ENCODE assay signal across 16 mouse cellular contexts in genomic region chr7:78542468-78542867, GRCm38 (mm10).
DNase-seq lines count a peak whose midpoint lies in the region; ATAC-seq and TF ChIP-seq lines count a peak whose summit lies in the region.
"Had no signal": no experiment of that assay in that cellular context is flagged by ENCODE, and none has a peak within 500 bp of the region (broad histone marks: within the 10 kb centered on the region; RNA-seq: fewer than 3 reads in every experiment).

No protein-coding gene starts in this region.

- no peaks in the 10 kb centered on the region for H3K36me3 ChIP-seq in hindbrain, embryonic 14.5 days (replicated peaks; ENCODE audit: control insufficient read depth, insufficient read depth)
- no peaks in the 10 kb centered on the region for H3K36me3 ChIP-seq in hindbrain, embryonic 13.5 days
- H3K36me3 ChIP-seq in stomach, embryonic 14.5 days (ENCODE audit: control insufficient read depth, insufficient read depth, low read length) = no peaks in the 10 kb centered on the region
- no peaks in the 10 kb centered on the region for H3K36me3 ChIP-seq in stomach, postnatal 0 days (ENCODE audit: control insufficient read depth, insufficient read depth, low read length)
- H3K36me3 ChIP-seq in kidney, embryonic 15.5 days = no peaks in the 10 kb centered on the region
- H3K36me3 ChIP-seq: heart, embryonic 12.5 days; intestine, embryonic 15.5 days; limb, embryonic 10.5 days had no signal

- TF ChIP-seq CTCF in cerebellum, adult 2 months (IDR thresholded peaks at IDR 0.05; ENCODE audit: borderline replicate concordance, insufficient read depth, low read depth, low read length) = no peak
- TF ChIP-seq CTCF in stomach, postnatal 0 days (IDR thresholded peaks at IDR 0.05; ENCODE audit: low read depth) = no peak

- ATAC-seq in hindbrain, embryonic 14.5 days (ENCODE audit: low FRiP score) = 0 out of 2 replicates have a peak, but pooled peaks have one; percentile 10
- ATAC-seq in hindbrain, embryonic 13.5 days (ENCODE audit: low FRiP score) = no peak
- ATAC-seq in stomach, embryonic 14.5 days (ENCODE audit: insufficient number of reproducible peaks, insufficient read depth, low FRiP score, low read depth) = peak; percentile 23; the same call in 1 of the 2 replicates
- no peak for ATAC-seq in stomach, postnatal 0 days (ENCODE audit: low FRiP score, low TSS enrichment)
- ATAC-seq in kidney, embryonic 15.5 days (replicated peaks; ENCODE audit: low FRiP score) = no peak
- ATAC-seq: intestine, embryonic 15.5 days had no signal

- peak in 1 of 2 experiments; percentile 64 for DNase-seq in cerebellum, adult 2 months
- no peak for DNase-seq in cerebellum, postnatal 4 days (ENCODE audit: low spot score in 2 of 2)
- no peak for DNase-seq in hindbrain, embryonic 14.5 days (ENCODE audit: low spot score)
- DNase-seq in stomach, postnatal 0 days (ENCODE audit: low spot score) = no peak
- no peak for DNase-seq in natural killer cell, adult 2 months (ENCODE audit: low spot score in 2 of 2)
- DNase-seq: adrenal gland, adult 2 months; lung, adult 2 months; thymus, adult 18-20 months had no signal

- TF ChIP-seq EP300 in stomach, postnatal 0 days (optimal IDR thresholded peaks at IDR 0.05) = no peak

- H3K4me2 ChIP-seq in hindbrain, embryonic 14.5 days (replicated peaks) = no peak overlapping the region
- no peak overlapping the region for H3K4me2 ChIP-seq in hindbrain, embryonic 13.5 days
- H3K4me2 ChIP-seq in stomach, embryonic 14.5 days (replicated peaks; ENCODE audit: low read depth, low read length) = no peak overlapping the region
- H3K4me2 ChIP-seq in stomach, postnatal 0 days (replicated peaks; ENCODE audit: low read depth) = no peak overlapping the region
- no peak overlapping the region for H3K4me2 ChIP-seq in kidney, embryonic 15.5 days
- H3K4me2 ChIP-seq: heart, embryonic 12.5 days; intestine, embryonic 15.5 days; liver, embryonic 11.5 days had no signal

- no peaks in the 10 kb centered on the region for H3K9me3 ChIP-seq in hindbrain, embryonic 14.5 days (ENCODE audit: control insufficient read depth, low read length)
- 0 out of 2 replicates have a peak, but pooled peaks cover 2% of the 10 kb centered on the region for H3K9me3 ChIP-seq in hindbrain, embryonic 13.5 days
- no peaks in the 10 kb centered on the region for H3K9me3 ChIP-seq in stomach, embryonic 14.5 days (ENCODE audit: control insufficient read depth, low read depth, low read length)
- H3K9me3 ChIP-seq in stomach, postnatal 0 days (ENCODE audit: control insufficient read depth, low read length) = no peaks in the 10 kb centered on the region
- no peaks in the 10 kb centered on the region for H3K9me3 ChIP-seq in kidney, embryonic 15.5 days (replicated peaks)
- H3K9me3 ChIP-seq: intestine, embryonic 15.5 days; limb, embryonic 10.5 days had no signal

- no peak overlapping the region for H3K9ac ChIP-seq in hindbrain, embryonic 14.5 days
- no peak overlapping the region for H3K9ac ChIP-seq in hindbrain, embryonic 13.5 days
- H3K9ac ChIP-seq in stomach, embryonic 14.5 days (replicated peaks; ENCODE audit: low read depth, low read length) = no peak overlapping the region
- no peak overlapping the region for H3K9ac ChIP-seq in stomach, postnatal 0 days (ENCODE audit: low read length)
- no peak overlapping the region for H3K9ac ChIP-seq in kidney, embryonic 15.5 days
- H3K9ac ChIP-seq: heart, embryonic 12.5 days; intestine, embryonic 15.5 days had no signal

- TF ChIP-seq POLR2A in cerebellum, adult 2 months (IDR thresholded peaks at IDR 0.05; ENCODE audit: borderline replicate concordance, insufficient read depth, low read length) = no peak

- no peaks in the 10 kb centered on the region for H3K27me3 ChIP-seq in cerebellum, adult 2 months (ENCODE audit: control insufficient read depth, insufficient read depth, low read length)
- no peaks in the 10 kb centered on the region for H3K27me3 ChIP-seq in hindbrain, embryonic 14.5 days (ENCODE audit: control insufficient read depth, insufficient read depth, low read length)
- H3K27me3 ChIP-seq in hindbrain, embryonic 13.5 days = no peaks in the 10 kb centered on the region
- H3K27me3 ChIP-seq in stomach, embryonic 14.5 days (ENCODE audit: control insufficient read depth, insufficient read depth, low read length) = no peaks in the 10 kb centered on the region
- H3K27me3 ChIP-seq in stomach, postnatal 0 days (ENCODE audit: control insufficient read depth, insufficient read depth, low read length) = no peaks in the 10 kb centered on the region
- H3K27me3 ChIP-seq in kidney, embryonic 15.5 days = no peaks in the 10 kb centered on the region
- H3K27me3 ChIP-seq: heart, embryonic 12.5 days; intestine, embryonic 15.5 days had no signal

- H3K27ac ChIP-seq in cerebellum, adult 2 months (ENCODE audit: insufficient read depth, low read length) = peak overlapping the region; percentile 33; the same call in 1 of the 2 replicates
- no peak overlapping the region for H3K27ac ChIP-seq in hindbrain, embryonic 14.5 days
- no peak overlapping the region; the same call in 1 of the 2 replicates for H3K27ac ChIP-seq in hindbrain, embryonic 13.5 days
- H3K27ac ChIP-seq in stomach, embryonic 14.5 days (ENCODE audit: low read length) = no peak overlapping the region
- no peak overlapping the region for H3K27ac ChIP-seq in stomach, postnatal 0 days (replicated peaks)
- H3K27ac ChIP-seq in kidney, embryonic 15.5 days = no peak overlapping the region
- H3K27ac ChIP-seq: intestine, embryonic 15.5 days; limb, embryonic 10.5 days; macrophage had no signal

- peaks cover 45% of the 10 kb centered on the region for H3K4me1 ChIP-seq in cerebellum, adult 2 months (ENCODE audit: control insufficient read depth, insufficient read depth, low read length)
- 0 out of 2 replicates have a peak, but pooled peaks cover 6% of the 10 kb centered on the region for H3K4me1 ChIP-seq in hindbrain, embryonic 14.5 days (replicated peaks; ENCODE audit: control insufficient read depth, insufficient read depth, low read length)
- peaks cover 38% of the 10 kb centered on the region for H3K4me1 ChIP-seq in hindbrain, embryonic 13.5 days (replicated peaks)
- H3K4me1 ChIP-seq in stomach, embryonic 14.5 days (ENCODE audit: control insufficient read depth, insufficient read depth, low read length) = no peaks in the 10 kb centered on the region
- H3K4me1 ChIP-seq in stomach, postnatal 0 days (replicated peaks; ENCODE audit: control insufficient read depth, insufficient read depth) = no peaks in the 10 kb centered on the region
- no peaks in the 10 kb centered on the region for H3K4me1 ChIP-seq in kidney, embryonic 15.5 days
- H3K4me1 ChIP-seq: heart, embryonic 12.5 days; intestine, embryonic 15.5 days; limb, embryonic 10.5 days had no signal

- H3K4me3 ChIP-seq in cerebellum, adult 2 months (replicated peaks; ENCODE audit: insufficient read depth, low read depth, low read length) = no peak overlapping the region
- H3K4me3 ChIP-seq in hindbrain, embryonic 14.5 days (replicated peaks; ENCODE audit: low read length) = no peak overlapping the region
- H3K4me3 ChIP-seq in hindbrain, embryonic 13.5 days = no peak overlapping the region
- no peak overlapping the region for H3K4me3 ChIP-seq in stomach, embryonic 14.5 days (ENCODE audit: low read depth, low read length)
- no peak overlapping the region for H3K4me3 ChIP-seq in stomach, postnatal 0 days (ENCODE audit: low read depth, low read length)
- H3K4me3 ChIP-seq in kidney, embryonic 15.5 days (replicated peaks) = no peak overlapping the region
- H3K4me3 ChIP-seq: heart, embryonic 12.5 days; intestine, embryonic 15.5 days; limb, embryonic 10.5 days had no signal

- WGBS in cerebellum, adult 2 months = 22% methylated on average over 4 of the region's 4 CpGs
- 64% methylated on average over 4 of the region's 4 CpGs for WGBS in hindbrain, embryonic 14.5 days
- 71% methylated on average over 4 of the region's 4 CpGs for WGBS in hindbrain, embryonic 13.5 days
- 49% methylated on average over 4 of the region's 4 CpGs for WGBS in stomach, embryonic 14.5 days
- 40% methylated on average over 4 of the region's 4 CpGs for WGBS in stomach, postnatal 0 days
- WGBS in kidney, embryonic 15.5 days = 72% methylated on average over 4 of the region's 4 CpGs

Comparison
In these comparisons a context has a peak if more than half of its experiments do, and no peak if none do; other contexts are left out.
1. ATAC-seq: peak in hindbrain, embryonic 14.5 days (single experiment) and stomach, embryonic 14.5 days (single experiment); none in hindbrain, embryonic 13.5 days (single experiment), stomach, postnatal 0 days (single experiment) and kidney, embryonic 15.5 days (single experiment).